Mouse (Mus musculus): Measurements from ENCODE around the gene Cldn19.

DNA sequence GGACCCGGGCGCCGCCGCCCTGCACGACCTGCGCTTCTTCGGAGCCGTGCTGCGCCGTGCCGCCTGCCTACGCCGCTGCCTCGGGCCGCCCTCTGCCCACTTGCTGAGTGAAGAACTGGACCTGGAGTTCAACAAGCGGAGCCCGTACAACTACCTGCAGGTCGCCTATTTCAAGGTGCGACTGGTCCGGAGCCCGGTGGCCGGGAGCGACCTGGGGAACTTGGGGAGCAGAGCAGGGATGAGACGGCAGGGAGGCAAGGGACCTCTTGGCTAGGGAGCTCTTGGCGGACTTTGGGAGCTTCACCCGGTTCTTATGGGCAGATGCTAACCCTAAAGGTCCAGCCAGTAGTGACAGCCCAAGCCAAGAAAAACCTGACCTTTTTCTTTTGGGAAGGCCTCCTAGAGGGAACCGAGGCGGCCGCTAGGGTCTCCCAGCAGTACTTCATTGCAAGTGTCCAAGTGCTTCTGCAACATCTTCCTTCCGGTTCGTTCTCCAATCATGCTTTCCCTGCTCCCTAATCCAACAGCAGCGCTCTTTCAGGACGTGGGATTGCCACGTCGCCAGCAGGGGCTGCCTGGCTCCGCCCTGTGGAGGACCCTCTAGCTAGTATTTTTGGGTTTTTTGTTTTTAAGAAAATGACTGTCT lies 21.8 kb upstream of the Cldn19 start:
- TF ChIP-seq CTCF (IDR thresholded peaks at IDR 0.05; ENCODE audit: extremely low read depth, insufficient read length, insufficient replicate concordance, low read depth, low read length) (no peak), POLR2A (IDR thresholded peaks at IDR 0.05; ENCODE audit: low read depth, low read length) (no peak)
